Mouse (Mus musculus) stomach, postnatal 0 days (tissue): Measurements from ENCODE around the gene Ccdc177. TPM values are rescaled to one million over a fixed set of nuclear protein-coding genes. Genes with fewer than 3 reads are reported as not detected.
A peak's percentile ranks its signal among the peaks of the same experiment; 100 is the strongest.

ENCODE experiments used
- ATAC-seq: fragments of 200-750 bp; cut with Nextera tagmentation; 2 replicates; pipeline ENCODE4 v1.8.0; 2017; ENCODE audit not compliant: low FRiP score, low TSS enrichment
- DNase-seq: peaks from one replicate; pipeline ENCODE4 v3.0.0-alpha.2; 2016; ENCODE audit warnings: low spot score
- H3K27ac ChIP-seq: fragments of 300-500 bp; sonication (generic); replicated peaks from 2 replicates; pipeline ENCODE4 v1.5.1; 2014; ENCODE audit warnings: mild to moderate bottlenecking, control low read depth
- H3K27me3 ChIP-seq: fragments of 300-500 bp; sonication (generic); 2 replicates; pipeline ENCODE4 v1.6.1; 2014; ENCODE audit warnings: low read length; ENCODE audit not compliant: control insufficient read depth, insufficient read depth
- H3K36me3 ChIP-seq: fragments of 300-500 bp; sonication (generic); 2 replicates; pipeline ENCODE4 v1.6.1; 2014; ENCODE audit warnings: low read length, mixed read lengths; ENCODE audit not compliant: control insufficient read depth, insufficient read depth
- H3K4me1 ChIP-seq: fragments of 300-500 bp; sonication (generic); replicated peaks from 2 replicates; pipeline ENCODE4 v1.6.1; 2014; ENCODE audit warnings: antibody characterized with exemption; ENCODE audit not compliant: control insufficient read depth, insufficient read depth
- H3K4me2 ChIP-seq: fragments of 300-500 bp; sonication (generic); replicated peaks from 2 replicates; pipeline ENCODE4 v1.6.1; 2014; ENCODE audit warnings: low read depth, mild to moderate bottlenecking, control low read depth, moderate library complexity
- H3K4me3 ChIP-seq: fragments of 300-500 bp; sonication (generic); 2 replicates; pipeline ENCODE4 v1.5.1; 2014; ENCODE audit warnings: low read depth, low read length, control low read depth
- H3K9ac ChIP-seq: fragments of 300-500 bp; sonication (generic); 2 replicates; pipeline ENCODE4 v1.6.1; 2014; ENCODE audit warnings: mild to moderate bottlenecking, low read length, control low read depth, mixed read lengths
- H3K9me3 ChIP-seq: fragments of 300-500 bp; sonication (generic); 2 replicates; pipeline ENCODE4 v1.6.1; 2016; ENCODE audit warnings: low read length; ENCODE audit not compliant: control insufficient read depth
- CTCF ChIP-seq: IDR thresholded peaks from 2 replicates; pipeline ENCODE4 v1.5.1; 2016; ENCODE audit warnings: antibody characterized with exemption, low read depth, mild to moderate bottlenecking, moderate library complexity
- EP300 ChIP-seq: optimal IDR thresholded peaks from 2 replicates; pipeline ENCODE3; 2016; ENCODE audit warnings: antibody characterized with exemption
- WGBS: fragments of 180-500 bp; shearing (Covaris S2); extraction: QIAGEN DNeasy Blood & Tissue Kit; methylation state at CpG from one replicate; pipeline ENCODE4 v1.1.7; 2014; 5-methylcytosine and 5-hydroxymethylcytosine counted together
- polyA plus RNA-seq: library from polyadenylated mRNA; unstranded; fragments of >200 nt; fragmentation: Nextera tagmentation; extraction: Ambion mirVana; gene quantifications from 2 replicates; pipeline ENCODE4 v1.2.1, GENCODE M21; 2015

The Ccdc177 gene
- polyA plus RNA-seq, 1 experiment from 2014 or later = 0.06 TPM

DNA sequence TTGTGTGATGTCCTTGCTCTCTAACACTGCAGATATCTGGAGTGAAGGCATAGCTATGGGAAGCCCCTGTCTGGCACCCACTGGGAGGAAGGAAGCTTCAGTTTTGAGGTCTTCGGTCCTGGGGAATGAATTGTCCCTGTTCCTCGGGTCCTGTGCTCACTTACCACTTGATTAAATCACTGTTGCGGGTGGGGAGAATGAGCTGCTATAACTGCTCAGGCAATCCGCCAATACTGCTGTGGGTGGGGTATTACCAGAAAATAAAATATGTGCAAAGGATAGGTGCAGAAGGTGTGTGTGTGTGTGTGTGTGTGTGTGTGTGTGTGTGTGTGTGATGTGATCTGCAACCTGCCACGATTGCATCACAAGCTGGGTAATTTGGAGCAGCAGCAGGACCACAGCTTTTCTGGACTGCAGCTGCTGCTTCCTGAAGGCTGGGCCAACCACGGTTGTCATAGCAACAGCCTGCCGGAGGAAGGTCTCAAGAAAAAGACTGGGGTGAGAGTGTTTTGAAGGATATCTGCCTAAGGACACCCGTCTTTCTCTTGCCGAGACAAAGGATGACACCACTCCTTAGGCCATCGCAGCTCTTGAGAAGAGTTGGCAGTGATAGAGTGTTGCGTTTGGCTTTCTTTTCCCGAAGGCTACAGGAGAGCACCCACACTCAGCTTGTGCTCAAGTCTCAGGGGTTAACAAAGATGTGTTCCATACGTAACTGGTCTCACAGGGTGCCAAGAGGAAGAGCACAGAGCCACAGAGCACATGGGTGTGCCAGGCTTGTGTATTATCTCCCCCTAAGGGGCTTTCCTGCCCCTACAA is 23.8 kb downstream of the Ccdc177 start:
- H3K36me3 ChIP-seq = no peaks in the 10 kb centered on the region
- H3K9me3 ChIP-seq = no peaks in the 10 kb centered on the region
- H3K4me2 ChIP-seq = no peak overlapping the region
- TF ChIP-seq CTCF (no peak), EP300 (no peak)
- WGBS = 25% methylated on average over 13 of the region's 13 CpGs
- no peaks in the 10 kb centered on the region for H3K27me3 ChIP-seq
- no peaks in the 10 kb centered on the region for H3K4me1 ChIP-seq
- no peak overlapping the region for H3K4me3 ChIP-seq
- ATAC-seq (no peak), DNase-seq (peak; percentile 21)
- no peak overlapping the region for H3K27ac ChIP-seq
- H3K9ac ChIP-seq = no peak overlapping the region

DNA sequence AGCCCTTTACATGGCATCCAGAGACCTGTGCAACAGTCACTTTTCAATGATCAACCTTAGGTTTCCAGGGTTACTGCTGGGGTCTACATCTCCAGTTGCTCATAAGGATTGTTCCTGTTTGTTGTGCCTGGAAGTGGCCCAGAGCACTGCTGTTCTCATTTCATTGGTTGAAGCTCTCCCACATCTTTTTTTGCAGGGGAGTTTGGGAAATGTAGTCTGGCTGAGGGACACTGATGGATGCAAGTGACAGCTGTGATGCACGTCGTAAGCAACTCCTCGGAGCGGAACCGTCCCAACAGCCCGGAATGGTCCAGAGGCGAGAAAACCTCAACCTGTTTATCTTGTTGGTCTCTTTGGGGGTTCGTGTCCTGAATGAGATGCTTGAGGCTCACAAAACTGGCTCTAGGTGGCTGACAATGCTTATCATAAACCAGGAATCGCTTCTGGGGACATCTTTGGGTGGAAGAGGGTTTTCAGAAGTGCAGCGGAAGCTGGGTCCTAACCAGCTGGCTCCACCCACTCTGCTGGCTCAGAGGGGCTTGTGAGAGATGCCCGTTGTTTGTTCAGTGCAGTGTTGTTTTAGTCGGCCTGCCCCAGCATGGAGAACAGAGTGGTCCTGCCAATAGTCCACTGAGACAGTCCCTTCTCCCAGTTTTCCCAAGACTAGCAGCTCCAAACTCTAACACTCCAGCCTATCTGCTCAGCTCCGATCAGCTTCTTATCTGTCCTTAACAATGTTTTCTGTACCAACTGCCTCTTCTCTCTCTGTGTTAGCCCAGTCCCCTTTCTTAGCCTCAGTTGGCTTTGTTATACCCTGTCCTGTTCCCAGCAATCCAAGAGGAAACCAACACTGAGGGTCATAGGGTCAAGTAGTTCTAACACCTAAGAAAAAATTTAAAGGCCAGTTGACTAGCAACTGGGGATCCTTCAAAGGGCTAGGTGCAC is 25.7 kb downstream of the Ccdc177 start:
- H3K27ac ChIP-seq = no peak overlapping the region
- WGBS = 52% methylated on average over 13 of the region's 13 CpGs
- H3K4me2 ChIP-seq = no peak overlapping the region
- DNase-seq (no peak), ATAC-seq (no peak)
- H3K4me3 ChIP-seq = no peak overlapping the region
- no peaks in the 10 kb centered on the region for H3K36me3 ChIP-seq
- no peaks in the 10 kb centered on the region for H3K4me1 ChIP-seq
- no peak overlapping the region for H3K9ac ChIP-seq
- H3K9me3 ChIP-seq = no peaks in the 10 kb centered on the region
- no peak for TF ChIP-seq EP300
- TF ChIP-seq CTCF = no peak
- H3K27me3 ChIP-seq = no peaks in the 10 kb centered on the region

DNA sequence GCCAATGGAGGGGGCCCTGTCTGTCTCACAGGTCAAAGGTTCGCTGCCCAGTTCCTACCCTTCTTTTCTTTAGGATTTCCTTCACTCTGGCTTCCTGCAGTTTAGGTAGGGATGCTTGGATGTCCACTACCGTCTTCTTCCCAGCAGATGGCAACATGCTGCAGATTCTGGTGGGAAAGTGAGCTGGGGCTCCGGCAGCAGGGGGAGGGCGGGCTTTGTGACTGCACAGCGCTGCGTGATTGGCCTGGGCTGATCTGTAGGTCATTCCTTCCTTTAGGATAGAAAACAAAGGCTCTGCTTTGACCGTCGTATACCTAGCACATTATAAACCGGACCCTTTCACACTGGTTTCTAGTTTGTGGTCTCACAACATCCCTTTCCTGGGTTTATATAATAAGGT is 29.9 kb downstream of the Ccdc177 start:
- peak; percentile 83 for ATAC-seq
- WGBS = 6% methylated on average over 9 of the region's 9 CpGs
- H3K27ac ChIP-seq = no peak overlapping the region
- H3K4me1 ChIP-seq = no peaks in the 10 kb centered on the region
- H3K4me3 ChIP-seq = no peak overlapping the region
- TF ChIP-seq EP300 (no peak), CTCF (peak; percentile 90)
- H3K9me3 ChIP-seq = no peaks in the 10 kb centered on the region
- no peaks in the 10 kb centered on the region for H3K27me3 ChIP-seq
- H3K9ac ChIP-seq = no peak overlapping the region
- no peaks in the 10 kb centered on the region for H3K36me3 ChIP-seq
- peak; percentile 76 for DNase-seq
- H3K4me2 ChIP-seq = no peak overlapping the region

DNA sequence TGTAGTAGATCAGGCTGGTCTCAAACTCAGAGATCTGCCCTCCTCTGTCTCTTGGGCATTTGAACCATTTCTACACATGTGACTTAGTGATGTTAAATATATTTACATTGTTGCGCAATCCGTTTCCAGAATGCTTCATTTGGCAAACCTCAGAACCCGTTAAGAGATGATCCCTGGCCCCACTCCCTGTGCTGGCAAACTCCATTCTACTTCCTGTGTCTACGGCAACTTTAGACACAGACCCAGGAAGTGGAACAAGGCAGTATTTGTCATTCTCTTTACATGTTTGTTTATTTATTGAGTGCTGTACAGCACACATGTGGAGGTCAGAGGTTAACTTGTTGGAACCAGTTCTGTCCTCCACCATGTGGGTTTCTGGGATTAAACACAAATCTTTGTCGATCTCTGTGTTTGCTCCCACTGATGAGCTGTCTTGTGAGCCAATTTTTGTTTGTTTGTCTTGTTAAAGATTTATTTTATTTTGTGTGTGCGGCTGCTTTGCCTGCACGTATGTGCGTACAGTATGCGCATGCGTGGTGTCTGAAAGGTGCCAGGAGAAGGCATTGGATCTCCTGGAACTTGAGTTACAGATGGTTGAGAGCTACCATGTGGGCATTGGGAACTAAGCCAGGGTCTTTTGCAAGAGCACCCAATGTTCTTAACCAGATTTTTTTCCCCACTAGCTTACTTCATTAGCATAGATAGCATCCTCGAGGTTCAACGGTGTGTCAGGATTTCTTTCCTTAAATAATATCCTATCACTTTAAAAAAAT is 30.5 kb downstream of the Ccdc177 start:
- no peaks in the 10 kb centered on the region for H3K4me1 ChIP-seq
- no peaks in the 10 kb centered on the region for H3K27me3 ChIP-seq
- no peak overlapping the region for H3K4me2 ChIP-seq
- H3K9ac ChIP-seq = no peak overlapping the region
- H3K4me3 ChIP-seq = no peak overlapping the region
- peak; percentile 34; the same call in 1 of the 2 replicates for ATAC-seq
- no peak for DNase-seq
- no peaks in the 10 kb centered on the region for H3K9me3 ChIP-seq
- no peak overlapping the region for H3K27ac ChIP-seq
- H3K36me3 ChIP-seq = no peaks in the 10 kb centered on the region
- 63% methylated on average over 12 of the region's 12 CpGs for WGBS
- no peak for TF ChIP-seq EP300

DNA sequence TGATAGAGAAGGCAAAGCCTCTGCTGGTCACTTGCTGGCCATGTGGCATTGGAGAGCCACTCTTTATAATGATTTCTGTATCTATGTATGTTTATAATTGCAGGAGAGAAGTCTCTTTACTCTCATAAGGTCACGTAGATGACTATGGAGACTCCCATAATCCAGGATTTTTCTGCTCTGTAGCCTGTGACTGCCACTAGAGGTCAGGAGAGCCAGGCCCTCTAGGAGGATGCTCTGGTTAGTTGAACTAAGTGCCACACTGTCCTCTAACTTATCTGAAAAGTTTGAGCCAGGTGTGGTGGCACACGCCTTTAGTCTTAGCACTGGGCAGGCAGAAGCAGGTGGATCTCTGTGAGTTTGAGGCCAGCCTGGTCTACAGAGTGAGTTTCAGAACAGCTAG is 31.7 kb downstream of the Ccdc177 start:
- H3K4me1 ChIP-seq = no peaks in the 10 kb centered on the region
- no peaks in the 10 kb centered on the region for H3K36me3 ChIP-seq
- no peak overlapping the region for H3K9ac ChIP-seq
- DNase-seq (no peak), ATAC-seq (no peak)
- WGBS = 54% methylated on average over 2 of the region's 2 CpGs
- H3K9me3 ChIP-seq = no peaks in the 10 kb centered on the region
- H3K27me3 ChIP-seq = no peaks in the 10 kb centered on the region
- H3K27ac ChIP-seq = no peak overlapping the region
- TF ChIP-seq EP300 (no peak), CTCF (peak; percentile 66)
- no peak overlapping the region for H3K4me2 ChIP-seq
- H3K4me3 ChIP-seq = no peak overlapping the region
